Mouse (Mus musculus) kidney, embryonic 15.5 days (tissue): ENCODE measurements around the gene Myo3a. TPM values are rescaled to one million over a fixed set of nuclear protein-coding genes. Genes with fewer than 3 reads are reported as not detected.
A peak's percentile ranks its signal among the peaks of the same experiment; 100 is the strongest.
"Not testable (repeated sequence)": the region's sequence is repeated elsewhere in the genome, so short reads cannot be mapped to it uniquely, and the experiment has no call there.

Experiments used
- ATAC-seq: fragments of 200-750 bp; cut with Nextera tagmentation; replicated peaks from 2 replicates; pipeline ENCODE4 v1.8.0; 2017; ENCODE audit warnings: moderate TSS enrichment; ENCODE audit not compliant: low FRiP score
- H3K27ac ChIP-seq: fragments of 300-500 bp; sonication (generic); 2 replicates; pipeline ENCODE4 v1.5.1; 2015; ENCODE audit warnings: mild to moderate bottlenecking, inconsistent platforms
- H3K27me3 ChIP-seq: fragments of 300-500 bp; sonication (generic); 2 replicates; pipeline ENCODE4 v1.6.1; 2015; ENCODE audit warnings: inconsistent platforms
- H3K36me3 ChIP-seq: fragments of 300-500 bp; sonication (generic); 2 replicates; pipeline ENCODE4 v1.6.1; 2015; ENCODE audit warnings: inconsistent platforms
- H3K4me1 ChIP-seq: fragments of 300-500 bp; sonication (generic); 2 replicates; pipeline ENCODE4 v1.6.1; 2015; ENCODE audit warnings: inconsistent platforms
- H3K4me2 ChIP-seq: fragments of 300-500 bp; sonication (generic); 2 replicates; pipeline ENCODE4 v1.6.1; 2015; ENCODE audit warnings: moderate library complexity, mild to moderate bottlenecking, inconsistent platforms
- H3K4me3 ChIP-seq: fragments of 300-500 bp; sonication (generic); replicated peaks from 2 replicates; pipeline ENCODE4 v1.5.1; 2015; ENCODE audit warnings: mild to moderate bottlenecking, inconsistent platforms
- H3K9ac ChIP-seq: fragments of 300-500 bp; sonication (generic); 2 replicates; pipeline ENCODE4 v1.6.1; 2015; ENCODE audit warnings: mild to moderate bottlenecking, inconsistent platforms
- H3K9me3 ChIP-seq: fragments of 300-500 bp; sonication (generic); replicated peaks from 2 replicates; pipeline ENCODE4 v1.6.1; 2016; ENCODE audit warnings: inconsistent platforms
- WGBS: fragments of 180-500 bp; shearing (Covaris S2); methylation state at CpG from one replicate; pipeline ENCODE4 v1.1.7; 2015; ENCODE audit warnings: mixed read lengths; 5-methylcytosine and 5-hydroxymethylcytosine counted together
- polyA plus RNA-seq: library from polyadenylated mRNA; unstranded; fragments of >200 nt; fragmentation: Nextera tagmentation; extraction: Ambion mirVana; gene quantifications from 2 replicates; pipeline ENCODE4 v1.2.1, GENCODE M21; 2015

The Myo3a gene
- 0.06 and 0.17 TPM in 2 replicates for polyA plus RNA-seq

DNA sequence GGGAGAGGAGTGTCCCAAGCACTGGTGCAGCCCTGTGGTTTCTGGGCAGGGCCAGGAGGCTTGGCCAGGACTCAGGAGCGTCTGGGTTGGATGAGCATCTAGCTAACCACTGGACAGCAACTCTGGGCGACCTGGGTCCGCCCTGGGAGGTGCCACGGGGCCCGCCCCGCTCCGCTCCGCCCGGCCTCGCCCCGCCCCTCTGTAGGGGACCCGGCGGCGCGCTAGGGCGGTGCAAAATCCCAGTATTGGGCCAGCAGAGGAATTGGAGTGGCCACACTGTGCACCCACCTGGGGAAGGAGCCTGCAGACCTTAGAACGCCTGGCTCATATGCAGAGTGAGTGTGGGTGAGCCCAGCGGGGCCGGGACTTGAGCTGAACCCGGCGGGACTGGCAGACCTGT lies at the start of gene Myo3a:
TSS of gene Myo3a (plus strand) at position 196 of the 400 bp plus-strand sequence.
- WGBS: 1% methylated on average over 21 of the region's 21 CpGs
- Histone ChIP-seq H3K27ac (no peak within 1 kb of the TSS), H3K9me3 (no peaks in the 10 kb centered on the region), H3K36me3 (no peaks in the 10 kb centered on the region), H3K4me2 (peak within 1 kb of the TSS; percentile 64), H3K4me1 (peaks cover 6% of the 10 kb centered on the region; the same call in 1 of the 2 replicates), H3K9ac (no peak within 1 kb of the TSS), H3K4me3 (peak within 1 kb of the TSS; percentile 37), H3K27me3 (no peaks in the 10 kb centered on the region)
- ATAC-seq: peak; percentile 96

- Histone ChIP-seq H3K9ac (no peak overlapping the region), H3K4me1 (no peaks in the 10 kb centered on the region), H3K36me3 (no peaks in the 10 kb centered on the region), H3K4me3 (no peak overlapping the region), H3K27me3 (no peaks in the 10 kb centered on the region), H3K4me2 (no peak overlapping the region), H3K27ac (no peak overlapping the region), H3K9me3 (no peaks in the 10 kb centered on the region)
- 66% methylated on average over 3 of the region's 3 CpGs for WGBS
- ATAC-seq: no peak
Observed at GRCm38 (mm10) chr2:22250462-22250861, 23.2 kb downstream of the Myo3a start.

GRCm38 (mm10) chr2:22251045-22251444 lies 23.7 kb downstream of the Myo3a start:
- H3K27ac ChIP-seq: no peak overlapping the region
- no peak for ATAC-seq
- no peak overlapping the region for H3K4me2 ChIP-seq
- H3K4me1 ChIP-seq: no peaks in the 10 kb centered on the region
- H3K9ac ChIP-seq: no peak overlapping the region
- H3K36me3 ChIP-seq: no peaks in the 10 kb centered on the region
- WGBS: 76% methylated on average over 2 of the region's 2 CpGs
- H3K9me3 ChIP-seq: no peaks in the 10 kb centered on the region
- H3K27me3 ChIP-seq: no peaks in the 10 kb centered on the region
- no peak overlapping the region for H3K4me3 ChIP-seq

DNA sequence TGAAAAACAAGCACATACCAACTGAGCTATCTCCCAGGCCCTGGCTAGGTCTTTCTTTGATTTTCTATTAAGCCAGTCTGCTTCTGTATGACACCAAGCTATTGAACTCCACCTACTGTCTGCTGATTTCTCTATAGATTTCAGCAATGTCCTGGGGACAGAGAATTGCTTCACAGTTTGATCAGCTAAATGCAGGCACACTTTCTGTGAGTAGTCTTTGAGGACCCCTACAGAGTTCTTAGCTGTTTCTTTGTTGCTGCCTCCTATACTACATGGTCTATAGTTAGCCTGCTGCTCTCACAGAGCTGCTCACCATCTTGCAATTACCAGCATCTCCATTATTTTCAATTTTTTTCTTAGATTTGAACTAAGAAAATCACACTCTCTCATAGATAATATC lies 28.3 kb downstream of the Myo3a start:
- Histone ChIP-seq H3K4me3 (no peak overlapping the region), H3K36me3 (no peaks in the 10 kb centered on the region), H3K27ac (no peak overlapping the region), H3K9me3 (no peaks in the 10 kb centered on the region), H3K9ac (no peak overlapping the region), H3K4me2 (no peak overlapping the region), H3K27me3 (no peaks in the 10 kb centered on the region), H3K4me1 (no peaks in the 10 kb centered on the region)
- no peak for ATAC-seq

DNA sequence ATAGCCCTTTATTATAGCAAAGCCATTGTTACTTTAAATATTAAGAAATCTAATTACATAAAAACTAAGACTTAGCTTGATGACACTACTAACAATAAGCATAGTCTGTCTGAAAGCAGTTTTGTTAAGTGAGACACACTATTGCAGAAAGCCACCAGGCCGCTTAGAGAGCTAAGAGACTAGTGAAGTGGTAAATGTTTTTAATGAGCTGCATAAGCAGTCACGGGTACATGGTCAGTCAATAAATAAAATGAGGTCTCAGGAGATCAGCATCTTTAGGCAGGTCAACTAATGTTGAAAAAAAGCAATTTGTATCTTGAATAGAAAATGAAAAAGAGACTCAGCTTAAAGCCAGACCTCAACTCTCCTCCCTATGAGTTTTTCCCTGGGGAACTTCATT lies 44.3 kb downstream of the Myo3a start:
- no peaks in the 10 kb centered on the region for H3K4me1 ChIP-seq
- no peak overlapping the region for H3K9ac ChIP-seq
- no peaks in the 10 kb centered on the region for H3K9me3 ChIP-seq
- no peak overlapping the region for H3K27ac ChIP-seq
- 63% methylated on average over 2 of the region's 2 CpGs for WGBS
- no peak overlapping the region for H3K4me2 ChIP-seq
- no peaks in the 10 kb centered on the region for H3K27me3 ChIP-seq
- no peak overlapping the region for H3K4me3 ChIP-seq
- H3K36me3 ChIP-seq: no peaks in the 10 kb centered on the region
- no peak for ATAC-seq

- no peaks in the 10 kb centered on the region for H3K27me3 ChIP-seq
- H3K27ac ChIP-seq: no peak overlapping the region
- no peak overlapping the region for H3K4me2 ChIP-seq
- H3K9me3 ChIP-seq: no peaks in the 10 kb centered on the region
- H3K4me3 ChIP-seq: no peak overlapping the region
- WGBS: 76% methylated on average over 2 of the region's 2 CpGs
- H3K9ac ChIP-seq: no peak overlapping the region
- H3K36me3 ChIP-seq: no peaks in the 10 kb centered on the region
- no peaks in the 10 kb centered on the region for H3K4me1 ChIP-seq
- ATAC-seq: no peak
Observed at GRCm38 (mm10) chr2:22285366-22285765, 58.1 kb downstream of the Myo3a start.

DNA sequence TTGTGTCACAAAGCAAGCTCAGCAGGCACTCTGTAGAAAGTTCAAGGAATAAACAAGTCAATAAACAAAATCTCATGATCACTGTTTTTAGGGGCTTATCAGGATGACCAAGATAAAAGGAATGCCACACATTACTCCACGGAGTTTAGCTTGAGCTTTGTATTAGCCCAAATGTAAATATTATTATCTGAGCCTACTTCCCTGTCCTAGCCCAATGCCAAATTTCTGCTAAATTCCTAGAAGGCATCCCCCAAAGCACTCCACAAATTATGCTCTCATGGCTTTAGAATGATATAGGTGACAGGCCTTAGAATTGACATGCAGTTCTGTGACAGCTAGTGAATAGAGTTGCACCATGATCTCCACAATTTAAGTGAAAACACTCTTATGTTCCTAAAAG lies 58.5 kb downstream of the Myo3a start:
- Histone ChIP-seq H3K4me2 (no peak overlapping the region), H3K36me3 (no peaks in the 10 kb centered on the region), H3K9ac (no peak overlapping the region), H3K4me3 (no peak overlapping the region), H3K9me3 (no peaks in the 10 kb centered on the region), H3K27me3 (no peaks in the 10 kb centered on the region), H3K4me1 (no peaks in the 10 kb centered on the region), H3K27ac (no peak overlapping the region)
- 66% methylated on average over 1 of the region's 1 CpGs for WGBS
- no peak for ATAC-seq

DNA sequence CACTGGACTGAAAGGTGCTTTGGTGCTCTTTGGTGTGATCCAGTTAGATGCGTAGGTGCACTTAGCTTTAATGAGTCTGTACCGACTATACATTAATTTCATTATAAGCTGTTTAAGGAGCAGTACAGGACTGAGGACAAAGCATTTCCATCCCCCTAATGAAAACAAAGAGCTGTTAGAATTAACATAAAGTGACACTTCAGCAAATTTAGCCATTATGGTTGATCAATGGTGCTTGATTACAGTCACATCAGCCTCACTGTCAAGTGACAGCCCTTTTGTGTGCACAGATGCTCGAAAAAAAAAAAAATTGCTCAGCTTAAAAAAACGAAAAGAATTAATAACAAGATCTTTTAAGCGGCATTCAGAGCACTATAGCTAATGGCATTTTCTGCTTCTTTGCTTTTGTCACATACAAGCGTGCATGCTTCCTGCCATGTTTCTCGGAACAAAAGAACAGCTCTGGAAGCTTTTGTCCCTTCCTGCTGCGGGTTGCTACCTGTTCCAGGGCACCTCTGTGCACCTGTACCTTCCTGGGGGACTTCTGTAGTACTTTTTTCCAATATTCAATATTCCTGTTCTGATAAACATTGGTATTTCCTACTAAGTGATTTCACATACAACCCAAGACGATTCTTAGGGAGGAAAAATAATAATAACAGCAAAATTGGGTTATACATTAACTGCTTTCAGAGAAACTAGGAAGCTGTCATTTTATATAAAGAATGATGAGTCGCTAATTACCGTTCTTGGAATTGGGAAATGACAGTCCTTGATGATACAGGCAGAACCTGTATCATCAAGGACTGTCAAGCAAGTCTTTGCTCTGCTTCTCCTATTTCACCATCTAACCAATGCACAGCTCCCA lies 66.5 kb downstream of the Myo3a start:
- ATAC-seq: no peak

DNA sequence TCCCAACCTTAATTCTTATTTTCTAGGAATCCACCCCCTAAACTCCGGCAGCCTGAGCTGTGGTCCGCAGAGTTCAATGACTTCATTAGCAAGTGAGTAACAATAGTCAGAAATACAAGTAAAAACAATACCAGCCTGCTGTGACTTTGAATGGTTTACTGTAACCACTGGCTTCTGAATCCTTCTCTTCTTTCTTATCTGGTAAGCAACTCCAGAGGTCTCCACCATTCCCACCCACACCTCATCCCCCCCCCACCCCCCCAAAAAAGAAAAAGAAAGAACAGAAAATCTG lies 67.1 kb downstream of the Myo3a start:
- H3K27ac ChIP-seq: no peak overlapping the region
- H3K4me3 ChIP-seq: no peak overlapping the region
- ATAC-seq: no peak
- WGBS: 32% methylated on average over 2 of the region's 2 CpGs
- H3K4me2 ChIP-seq: no peak overlapping the region
- H3K4me1 ChIP-seq: no peaks in the 10 kb centered on the region
- no peaks in the 10 kb centered on the region for H3K36me3 ChIP-seq
- H3K9ac ChIP-seq: no peak overlapping the region
- no peaks in the 10 kb centered on the region for H3K9me3 ChIP-seq
- no peaks in the 10 kb centered on the region for H3K27me3 ChIP-seq

More for the DNA sequence above, 66.5 kb downstream of the Myo3a start:
- H3K36me3 ChIP-seq: no peaks in the 10 kb centered on the region
- no peaks in the 10 kb centered on the region for H3K4me1 ChIP-seq
- no peaks in the 10 kb centered on the region for H3K9me3 ChIP-seq
- no peak overlapping the region for H3K4me3 ChIP-seq
- H3K4me2 ChIP-seq: no peak overlapping the region
- no peaks in the 10 kb centered on the region for H3K27me3 ChIP-seq
- H3K27ac ChIP-seq: no peak overlapping the region
- 72% methylated on average over 11 of the region's 11 CpGs for WGBS
- no peak overlapping the region for H3K9ac ChIP-seq

DNA sequence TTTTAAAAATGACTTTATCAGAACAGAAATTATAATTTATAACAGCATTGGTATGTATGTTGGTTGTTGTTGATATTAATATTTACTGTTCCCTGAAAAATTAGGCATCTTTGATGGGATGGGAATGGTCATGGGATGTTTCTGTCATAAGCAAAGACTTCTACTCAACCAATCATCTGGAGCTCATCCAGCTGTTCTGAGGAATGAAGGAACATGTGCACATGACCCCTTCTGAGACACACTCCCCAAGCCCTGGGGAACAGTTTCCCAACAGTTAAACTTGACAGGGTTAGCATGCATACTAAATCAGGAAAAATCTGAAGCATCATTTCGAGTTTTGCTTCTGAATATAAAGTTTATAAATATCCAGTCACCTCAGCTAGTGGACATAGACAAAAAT lies 70.6 kb downstream of the Myo3a start:
- H3K4me1 ChIP-seq: no peaks in the 10 kb centered on the region

GRCm38 (mm10) chr2:22338269-22338857 lies 111.1 kb downstream of the Myo3a start:
- Histone ChIP-seq H3K36me3 (no peaks in the 10 kb centered on the region), H3K4me1 (peaks cover 8% of the 10 kb centered on the region; the same call in 1 of the 2 replicates), H3K4me3 (peak overlapping the region; percentile 42), H3K9ac (0 out of 2 replicates have a peak overlapping the region, but pooled peaks have one; percentile 31), H3K9me3 (no peaks in the 10 kb centered on the region), H3K27ac (peak overlapping the region; percentile 48; the same call in 1 of the 2 replicates), H3K4me2 (peak overlapping the region; percentile 74), H3K27me3 (no peaks in the 10 kb centered on the region)
- 9% methylated on average over 10 of the region's 32 CpGs for WGBS
- ATAC-seq: peak; percentile 94

More for the DNA sequence above, 70.6 kb downstream of the Myo3a start:
- Histone ChIP-seq H3K9ac (no peak overlapping the region), H3K4me3 (no peak overlapping the region), H3K27me3 (no peaks in the 10 kb centered on the region), H3K4me2 (no peak overlapping the region), H3K9me3 (no peaks in the 10 kb centered on the region), H3K27ac (no peak overlapping the region), H3K36me3 (no peaks in the 10 kb centered on the region)
- 52% methylated on average over 1 of the region's 1 CpGs for WGBS
- ATAC-seq: no peak

GRCm38 (mm10) chr2:22410511-22410910 lies 183.2 kb downstream of the Myo3a start:
- H3K9me3 ChIP-seq, H3K36me3 ChIP-seq, ATAC-seq, H3K27ac ChIP-seq, H3K4me2 ChIP-seq, H3K4me3 ChIP-seq, H3K27me3 ChIP-seq, H3K9ac ChIP-seq, H3K4me1 ChIP-seq: not testable (repeated sequence)
- WGBS: 92% methylated on average over 11 of the region's 11 CpGs
